Mouse (Mus musculus) ES-E14 (cell line): ENCODE measurements at regions not wholly inside any gene's neighbourhood (a gene's known extent, or its start where the extent isn't known, plus 50 kb on each side); places are given as distances from the start of the nearest gene placed in this dataset.

Experiments
- CHD2 ChIP-seq: IDR thresholded peaks from 2 replicates; pipeline ENCODE4 v1.6.1; 2014; ENCODE audit warnings: mild to moderate bottlenecking, low read depth, low read length, inconsistent platforms
- HCFC1 ChIP-seq: IDR thresholded peaks from 2 replicates; pipeline ENCODE4 v1.6.1; 2012; ENCODE audit warnings: low read length, inconsistent platforms, borderline replicate concordance; ENCODE audit not compliant: insufficient read depth
- MAFK ChIP-seq: IDR thresholded peaks from 2 replicates; pipeline ENCODE4 v1.6.1; 2014; ENCODE audit warnings: mild to moderate bottlenecking, low read depth, low read length, inconsistent platforms; ENCODE audit not compliant: insufficient read depth
- ZC3H11A ChIP-seq: IDR thresholded peaks from 2 replicates; pipeline ENCODE4 v1.6.1; 2012; ENCODE audit warnings: low read depth, mild to moderate bottlenecking, inconsistent platforms, low read length, borderline replicate concordance
- ZNF384 ChIP-seq: IDR thresholded peaks from 2 replicates; pipeline ENCODE4 v1.6.1; 2012; ENCODE audit warnings: low read depth, low read length, inconsistent platforms

- TF ChIP-seq HCFC1 = no peak
- no peak for TF ChIP-seq ZNF384
- TF ChIP-seq MAFK = no peak
- no peak for TF ChIP-seq CHD2
- TF ChIP-seq ZC3H11A = no peak
Measured at GRCm38 (mm10) chr2:148562041-148562440, 110.4 kb upstream of the Nxt1 start.
